Mouse (Mus musculus) intestine, embryonic 15.5 days (tissue): ENCODE measurements around the gene Sbk1. TPM values are rescaled to one million over a fixed set of nuclear protein-coding genes. Genes with fewer than 3 reads are reported as not detected.

Experiments
- ATAC-seq: fragments of 200-750 bp; cut with Nextera tagmentation; 2 replicates; pipeline ENCODE4 v1.8.0; 2017; ENCODE audit warnings: moderate TSS enrichment, moderate library complexity
- H3K27ac ChIP-seq: fragments of 300-500 bp; sonication (generic); 2 replicates; pipeline ENCODE4 v1.5.1; 2015; ENCODE audit warnings: mild to moderate bottlenecking, inconsistent platforms
- H3K27me3 ChIP-seq: fragments of 300-500 bp; sonication (generic); replicated peaks from 2 replicates; pipeline ENCODE4 v1.6.1; 2015; ENCODE audit warnings: inconsistent platforms
- H3K36me3 ChIP-seq: fragments of 300-500 bp; sonication (generic); 2 replicates; pipeline ENCODE4 v1.6.1; 2015; ENCODE audit warnings: inconsistent platforms
- H3K4me1 ChIP-seq: fragments of 300-500 bp; sonication (generic); replicated peaks from 2 replicates; pipeline ENCODE4 v1.6.1; 2015; ENCODE audit warnings: inconsistent platforms
- H3K4me2 ChIP-seq: fragments of 300-500 bp; sonication (generic); replicated peaks from 2 replicates; pipeline ENCODE4 v1.6.1; 2015; ENCODE audit warnings: mild to moderate bottlenecking, inconsistent platforms
- H3K4me3 ChIP-seq: fragments of 300-500 bp; sonication (generic); replicated peaks from 2 replicates; pipeline ENCODE4 v1.5.1; 2015; ENCODE audit warnings: inconsistent platforms
- H3K9ac ChIP-seq: fragments of 300-500 bp; sonication (generic); 2 replicates; pipeline ENCODE4 v1.6.1; 2015; ENCODE audit warnings: inconsistent platforms
- H3K9me3 ChIP-seq: fragments of 300-500 bp; sonication (generic); 2 replicates; pipeline ENCODE4 v1.6.1; 2016; ENCODE audit warnings: inconsistent platforms
- WGBS: fragments of 180-500 bp; shearing (Covaris S2); methylation state at CpG from one replicate; pipeline ENCODE4 v1.1.7; 2015; 5-methylcytosine and 5-hydroxymethylcytosine counted together
- polyA plus RNA-seq: library from polyadenylated mRNA; unstranded; fragments of >200 nt; fragmentation: Nextera tagmentation; extraction: Ambion mirVana; gene quantifications from 2 replicates; pipeline ENCODE4 v1.2.1, GENCODE M21; 2015

Sbk1 gene
- polyA plus RNA-seq, result 16.9 and 17.7 TPM in 2 replicates

GRCm38 (mm10) chr7:126271712-126272683, at the start of gene Sbk1:
Gene Sbk1 (plus strand): TSS chr7:126272619.
- Histone ChIP-seq H3K4me1 (peaks cover 23% of the 10 kb centered on the region), H3K9me3 (no peaks in the 10 kb centered on the region), H3K9ac (peak within 1 kb of the TSS; percentile 85), H3K27ac (peak within 1 kb of the TSS; percentile 94), H3K27me3 (no peaks in the 10 kb centered on the region), H3K36me3 (no peaks in the 10 kb centered on the region), H3K4me2 (peak within 1 kb of the TSS; percentile 97), H3K4me3 (peak within 1 kb of the TSS; percentile 73)
- ATAC-seq, result peak; percentile 96
- under 1% methylated on average over 85 of the region's 85 CpGs for WGBS

- Histone ChIP-seq H3K4me3 (no peak overlapping the region), H3K36me3 (no peaks in the 10 kb centered on the region), H3K27me3 (no peaks in the 10 kb centered on the region), H3K9me3 (no peaks in the 10 kb centered on the region), H3K4me2 (no peak overlapping the region), H3K27ac (no peak overlapping the region), H3K9ac (no peak overlapping the region), H3K4me1 (no peaks in the 10 kb centered on the region)
- WGBS, result 55% methylated on average over 3 of the region's 3 CpGs
- ATAC-seq, result no peak
Observed at GRCm38 (mm10) chr7:126222753-126223152, 49.7 kb upstream of the Sbk1 start.

DNA sequence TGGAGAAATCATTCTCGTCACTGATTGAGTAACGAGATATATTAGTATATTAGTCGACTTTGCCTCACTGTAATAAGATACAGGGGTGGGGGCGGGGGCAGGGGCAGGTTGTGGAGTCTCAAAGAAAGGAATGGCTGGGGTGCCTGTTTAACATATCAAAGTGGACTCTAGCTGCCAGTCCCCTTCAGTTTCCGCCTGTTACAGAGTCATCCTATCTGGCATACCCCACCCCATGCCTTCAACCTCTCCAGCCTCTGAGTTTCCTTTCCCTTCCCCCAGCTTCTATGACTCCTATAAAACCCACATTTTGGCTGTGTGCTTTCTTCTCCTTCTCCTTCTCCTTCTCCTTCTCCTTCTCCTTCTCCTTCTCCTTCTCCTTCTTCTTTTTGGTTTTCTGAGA, 46.3 kb upstream of the Sbk1 start:
- no peak for ATAC-seq
- no peaks in the 10 kb centered on the region for H3K27me3 ChIP-seq
- no peaks in the 10 kb centered on the region for H3K4me1 ChIP-seq
- no peak overlapping the region for H3K4me2 ChIP-seq
- H3K27ac ChIP-seq, result no peak overlapping the region
- no peak overlapping the region for H3K4me3 ChIP-seq
- 35% methylated on average over 5 of the region's 5 CpGs for WGBS
- no peak overlapping the region for H3K9ac ChIP-seq
- H3K36me3 ChIP-seq, result no peaks in the 10 kb centered on the region
- no peaks in the 10 kb centered on the region for H3K9me3 ChIP-seq

- Histone ChIP-seq H3K4me3 (no peak overlapping the region), H3K27me3 (no peaks in the 10 kb centered on the region), H3K9ac (no peak overlapping the region), H3K9me3 (no peaks in the 10 kb centered on the region), H3K36me3 (no peaks in the 10 kb centered on the region), H3K27ac (no peak overlapping the region), H3K4me1 (no peaks in the 10 kb centered on the region), H3K4me2 (no peak overlapping the region)
- no peak for ATAC-seq
- 50% methylated on average over 8 of the region's 8 CpGs for WGBS
Observed at GRCm38 (mm10) chr7:126230357-126231148, 41.9 kb upstream of the Sbk1 start.

DNA sequence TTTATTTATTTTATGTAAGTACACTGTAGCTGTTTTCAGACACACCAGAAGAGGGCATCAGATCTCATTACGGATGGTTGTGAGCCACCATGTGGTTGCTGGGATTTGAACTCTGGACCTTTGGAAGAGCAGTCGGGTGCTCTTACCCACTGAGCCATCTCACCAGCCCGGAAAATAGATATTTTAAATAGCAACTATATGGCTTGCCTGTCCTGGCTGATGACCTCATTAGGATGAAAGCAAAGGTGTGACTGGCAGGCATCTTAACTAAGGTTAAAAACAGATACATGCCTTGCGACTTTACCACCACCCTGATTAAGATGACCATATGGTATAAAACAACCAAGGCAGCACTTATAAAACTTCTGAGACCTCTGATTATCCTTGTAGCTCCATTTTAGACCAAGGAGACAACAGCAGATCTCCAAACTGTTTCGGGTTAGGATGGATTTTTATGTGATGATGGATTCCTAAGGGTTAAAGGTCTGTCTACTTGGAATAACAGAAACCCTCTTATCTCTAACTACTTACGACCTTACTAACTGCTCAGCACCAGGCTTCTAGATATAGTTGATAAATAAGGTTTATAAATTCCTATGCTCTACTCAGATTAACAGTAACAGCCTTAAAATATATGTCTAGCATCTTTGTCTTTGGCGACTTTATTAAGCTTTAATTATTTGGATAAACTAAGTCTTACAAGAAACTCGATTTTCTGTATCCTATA, 39.9 kb upstream of the Sbk1 start:
- Histone ChIP-seq H3K9ac (no peak overlapping the region), H3K4me2 (no peak overlapping the region), H3K36me3 (no peaks in the 10 kb centered on the region), H3K9me3 (no peaks in the 10 kb centered on the region), H3K27me3 (no peaks in the 10 kb centered on the region), H3K27ac (no peak overlapping the region), H3K4me3 (no peak overlapping the region), H3K4me1 (no peaks in the 10 kb centered on the region)
- WGBS, result 54% methylated on average over 8 of the region's 8 CpGs
- no peak for ATAC-seq

GRCm38 (mm10) chr7:126234611-126235010, 37.8 kb upstream of the Sbk1 start:
- WGBS, result 82% methylated on average over 3 of the region's 3 CpGs
- no peaks in the 10 kb centered on the region for H3K27me3 ChIP-seq
- no peaks in the 10 kb centered on the region for H3K4me1 ChIP-seq
- H3K36me3 ChIP-seq, result no peaks in the 10 kb centered on the region
- H3K27ac ChIP-seq, result no peak overlapping the region
- H3K9me3 ChIP-seq, result no peaks in the 10 kb centered on the region
- no peak overlapping the region for H3K9ac ChIP-seq
- H3K4me3 ChIP-seq, result no peak overlapping the region
- no peak for ATAC-seq
- no peak overlapping the region for H3K4me2 ChIP-seq

DNA sequence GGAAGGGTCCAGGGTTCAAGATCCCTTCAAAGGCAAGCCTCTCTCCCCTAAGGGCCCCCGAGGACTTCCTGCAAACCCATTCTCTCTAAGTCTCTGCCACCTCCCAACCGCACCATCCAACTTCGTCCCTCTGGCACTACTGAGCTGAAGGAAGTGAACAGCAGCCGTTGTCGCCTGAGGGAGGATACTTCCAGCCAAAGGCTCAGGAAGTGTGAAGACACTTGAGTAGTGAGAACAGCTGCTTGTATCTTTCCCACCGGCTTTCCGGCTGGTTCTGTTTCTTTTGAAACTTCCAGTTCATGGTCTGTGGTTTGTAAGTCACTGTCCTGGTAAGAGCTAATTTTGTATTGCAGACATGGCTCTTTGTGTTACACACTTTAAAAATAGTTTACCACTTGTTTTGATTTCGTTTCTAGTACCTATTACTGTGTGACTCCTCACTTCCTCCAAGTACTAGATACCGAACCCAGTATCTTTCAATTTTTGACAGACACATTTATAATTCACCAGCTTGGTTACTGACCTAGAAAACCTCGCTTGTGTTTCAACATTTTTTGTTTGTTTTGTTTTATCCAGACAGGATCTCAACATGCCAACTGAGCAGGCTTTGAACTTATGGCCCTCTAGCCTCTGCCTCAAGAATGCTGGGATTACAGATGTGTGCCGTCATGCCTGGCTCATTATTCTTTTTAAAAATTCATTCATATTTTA, 36.2 kb upstream of the Sbk1 start:
- WGBS, result 55% methylated on average over 11 of the region's 11 CpGs
- no peak overlapping the region for H3K4me2 ChIP-seq
- no peak overlapping the region for H3K4me3 ChIP-seq
- H3K9ac ChIP-seq, result no peak overlapping the region
- H3K27me3 ChIP-seq, result no peaks in the 10 kb centered on the region
- ATAC-seq, result no peak
- H3K9me3 ChIP-seq, result no peaks in the 10 kb centered on the region
- no peaks in the 10 kb centered on the region for H3K36me3 ChIP-seq
- H3K4me1 ChIP-seq, result no peaks in the 10 kb centered on the region
- H3K27ac ChIP-seq, result no peak overlapping the region

GRCm38 (mm10) chr7:126236794-126237192, 35.6 kb upstream of the Sbk1 start:
- H3K4me3 ChIP-seq, result no peak overlapping the region
- no peaks in the 10 kb centered on the region for H3K36me3 ChIP-seq
- no peak overlapping the region for H3K27ac ChIP-seq
- no peaks in the 10 kb centered on the region for H3K4me1 ChIP-seq
- no peak overlapping the region for H3K4me2 ChIP-seq
- H3K9ac ChIP-seq, result no peak overlapping the region
- ATAC-seq, result no peak
- H3K9me3 ChIP-seq, result no peaks in the 10 kb centered on the region
- 54% methylated on average over 5 of the region's 5 CpGs for WGBS
- H3K27me3 ChIP-seq, result no peaks in the 10 kb centered on the region

GRCm38 (mm10) chr7:126240814-126241360, 31.5 kb upstream of the Sbk1 start:
- Histone ChIP-seq H3K9me3 (no peaks in the 10 kb centered on the region), H3K27me3 (no peaks in the 10 kb centered on the region), H3K27ac (no peak overlapping the region), H3K4me1 (no peaks in the 10 kb centered on the region), H3K36me3 (no peaks in the 10 kb centered on the region), H3K4me2 (no peak overlapping the region), H3K9ac (no peak overlapping the region), H3K4me3 (no peak overlapping the region)
- ATAC-seq, result no peak
- WGBS, result 79% methylated on average over 14 of the region's 14 CpGs

DNA sequence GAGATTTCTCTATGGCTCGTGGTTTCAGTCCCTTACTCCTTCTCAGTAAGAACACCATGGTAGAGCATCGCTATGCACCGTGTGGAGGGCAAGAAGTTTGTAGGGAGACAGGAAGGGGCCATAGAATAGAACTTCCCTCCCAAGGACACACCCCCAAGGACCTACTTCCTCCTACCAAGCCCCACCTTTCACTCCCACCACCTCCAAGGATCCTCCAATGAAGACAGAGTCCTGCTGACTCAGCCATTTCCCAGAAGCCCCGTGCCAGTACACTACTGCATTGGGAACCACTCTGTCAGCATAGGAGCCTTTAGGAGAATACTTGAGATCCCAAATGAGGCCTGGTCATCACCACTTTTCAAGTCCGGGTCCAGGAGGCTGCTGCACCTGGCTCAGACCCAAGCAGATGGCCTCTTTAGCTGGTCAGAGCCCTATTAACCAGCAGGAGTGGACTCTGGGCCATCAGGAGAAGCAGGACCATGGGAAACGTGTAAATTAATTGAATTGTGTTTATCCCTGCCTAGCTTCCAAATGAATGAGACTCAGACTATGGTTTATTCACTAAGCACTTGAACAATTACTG, 28.2 kb upstream of the Sbk1 start:
- H3K27ac ChIP-seq, result no peak overlapping the region
- WGBS, result 65% methylated on average over 6 of the region's 6 CpGs
- no peak overlapping the region for H3K4me3 ChIP-seq
- no peaks in the 10 kb centered on the region for H3K9me3 ChIP-seq
- no peak overlapping the region for H3K4me2 ChIP-seq
- no peak for ATAC-seq
- peaks cover 6% of the 10 kb centered on the region; the same call in 1 of the 2 replicates for H3K27me3 ChIP-seq
- peaks cover 10% of the 10 kb centered on the region for H3K4me1 ChIP-seq
- no peak overlapping the region for H3K9ac ChIP-seq
- no peaks in the 10 kb centered on the region for H3K36me3 ChIP-seq

DNA sequence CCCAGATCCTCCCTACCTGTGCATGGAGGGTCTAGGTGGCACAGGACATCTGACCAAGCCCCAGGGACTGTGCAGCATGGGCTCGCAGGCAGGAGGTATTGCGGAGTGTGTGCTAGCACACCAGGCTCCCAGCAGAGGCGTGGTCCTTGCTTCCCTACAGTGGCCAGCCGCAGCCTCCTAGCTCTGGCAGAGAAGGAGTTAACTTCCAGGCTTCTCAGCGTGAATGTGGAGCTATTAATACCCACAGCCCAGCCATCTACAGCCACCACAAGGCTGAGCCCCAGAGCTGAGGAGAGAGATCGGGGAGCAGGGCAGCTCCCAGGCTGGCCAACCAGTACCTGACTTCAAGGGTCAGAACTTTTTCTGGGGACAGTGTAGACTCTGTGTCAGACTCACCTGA, 24.3 kb upstream of the Sbk1 start:
- H3K9ac ChIP-seq, result no peak overlapping the region

More for the DNA sequence above, 24.3 kb upstream of the Sbk1 start:
- Histone ChIP-seq H3K27ac (no peak overlapping the region), H3K4me1 (peaks cover 10% of the 10 kb centered on the region), H3K36me3 (no peaks in the 10 kb centered on the region), H3K9me3 (no peaks in the 10 kb centered on the region), H3K27me3 (peaks cover 6% of the 10 kb centered on the region; the same call in 1 of the 2 replicates), H3K4me2 (0 out of 2 replicates have a peak overlapping the region, but pooled peaks have one; percentile 30), H3K4me3 (no peak overlapping the region)
- peak; percentile 34; the same call in 1 of the 2 replicates for ATAC-seq
- 5% methylated on average over 6 of the region's 6 CpGs for WGBS
